ENCODE assay signal across 10 mouse cellular contexts in the genomic region with DNA sequence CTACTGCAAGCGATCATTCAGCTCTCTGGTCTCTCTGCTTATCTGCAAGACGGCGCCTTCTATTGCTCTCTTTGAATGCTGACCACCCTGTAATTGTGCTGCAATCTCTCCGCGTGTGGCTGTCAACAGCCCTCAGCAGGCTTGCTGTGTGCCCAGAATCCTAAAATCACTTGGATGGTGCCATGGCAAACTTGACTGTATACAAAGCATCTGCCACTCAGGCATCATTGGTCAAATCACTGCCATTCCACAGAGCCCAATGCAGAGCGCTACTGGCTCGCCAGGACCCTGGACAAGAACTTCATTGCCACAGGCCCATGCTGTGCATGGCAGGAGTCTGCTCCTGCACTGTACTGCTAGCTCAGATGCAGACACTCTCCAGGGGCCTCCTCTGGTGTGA.
DNase-seq lines count a peak whose midpoint lies in the region; ATAC-seq and TF ChIP-seq lines count a peak whose summit lies in the region.
"Had no signal": no experiment of that assay in that cellular context is flagged by ENCODE, and none has a peak within 500 bp of the region (broad histone marks: within the 10 kb centered on the region; RNA-seq: fewer than 3 reads in every experiment).

No protein-coding gene starts in this region.

- no peak overlapping the region for H3K27ac ChIP-seq in kidney, embryonic 16.5 days (ENCODE audit: low read length)
- H3K27ac ChIP-seq in embryonic facial prominence, embryonic 10.5 days (replicated peaks): no peak overlapping the region
- no peak overlapping the region for H3K27ac ChIP-seq in hindbrain, embryonic 14.5 days
- no peak overlapping the region for H3K27ac ChIP-seq in neural tube, embryonic 11.5 days (ENCODE audit: low read depth, low read length)
- H3K27ac ChIP-seq in gastrocnemius, adult 2 months: no peak overlapping the region

- intact Hi-C loops in gastrocnemius, adult 2 months (cut with DNase I): no loop called here

- H3K9me3 ChIP-seq in kidney, embryonic 16.5 days (ENCODE audit: low read length): no peaks in the 10 kb centered on the region
- no peaks in the 10 kb centered on the region for H3K9me3 ChIP-seq in embryonic facial prominence, embryonic 10.5 days
- no peaks in the 10 kb centered on the region for H3K9me3 ChIP-seq in hindbrain, embryonic 14.5 days (ENCODE audit: control insufficient read depth, low read length)
- no peaks in the 10 kb centered on the region for H3K9me3 ChIP-seq in neural tube, embryonic 11.5 days (ENCODE audit: control insufficient read depth, low read length)

- WGBS in kidney, embryonic 16.5 days: 35% methylated on average over 7 of the region's 7 CpGs
- 44% methylated on average over 7 of the region's 7 CpGs for WGBS in embryonic facial prominence, embryonic 10.5 days
- 17% methylated on average over 7 of the region's 7 CpGs for WGBS in hindbrain, embryonic 14.5 days
- 26% methylated on average over 7 of the region's 7 CpGs for WGBS in neural tube, embryonic 11.5 days

- ATAC-seq in kidney, embryonic 16.5 days (ENCODE audit: low FRiP score, low TSS enrichment): peak; percentile 65
- peak; percentile 83; the same call in 1 of the 2 replicates for ATAC-seq in hindbrain, embryonic 14.5 days (ENCODE audit: low FRiP score)
- no peak for ATAC-seq in neural tube, embryonic 11.5 days (ENCODE audit: insufficient read depth, low FRiP score, low TSS enrichment)
- ATAC-seq in megakaryocyte, adult 5-6 weeks (ENCODE audit: poor library complexity, severe bottlenecking): no peak
- ATAC-seq: CD4-positive, CD25-positive, alpha-beta regulatory T cell, adult 4 months had no signal

- no peaks in the 10 kb centered on the region for H3K4me1 ChIP-seq in kidney, embryonic 16.5 days (ENCODE audit: insufficient read depth, low read length)
- peaks cover 10% of the 10 kb centered on the region for H3K4me1 ChIP-seq in embryonic facial prominence, embryonic 10.5 days
- no peaks in the 10 kb centered on the region for H3K4me1 ChIP-seq in hindbrain, embryonic 14.5 days (replicated peaks; ENCODE audit: control insufficient read depth, insufficient read depth, low read length)
- H3K4me1 ChIP-seq in neural tube, embryonic 11.5 days (ENCODE audit: control insufficient read depth, insufficient read depth, low read length): no peaks in the 10 kb centered on the region

- no peak for DNase-seq in kidney, postnatal 25 days
- peak; percentile 44 for DNase-seq in embryonic facial prominence, embryonic 10.5 days (ENCODE audit: low spot score)
- peak; percentile 31 for DNase-seq in hindbrain, embryonic 14.5 days (ENCODE audit: low spot score)
- DNase-seq in neural tube, embryonic 11.5 days (ENCODE audit: low spot score): peak; percentile 31
- no peak for DNase-seq in spleen, postnatal 14 days (ENCODE audit: low spot score in 2 of 2)
- no peak for DNase-seq in gastrocnemius, adult 2 months
- DNase-seq: heart, adult 11 months had no signal

- no peak for TF ChIP-seq CTCF in gastrocnemius, adult 2 months (IDR thresholded peaks at IDR 0.05)

- H3K36me3 ChIP-seq in kidney, embryonic 16.5 days (ENCODE audit: insufficient read depth, low read length): no peaks in the 10 kb centered on the region
- H3K36me3 ChIP-seq in embryonic facial prominence, embryonic 10.5 days (replicated peaks): no peaks in the 10 kb centered on the region
- no peaks in the 10 kb centered on the region for H3K36me3 ChIP-seq in hindbrain, embryonic 14.5 days (replicated peaks; ENCODE audit: control insufficient read depth, insufficient read depth)
- no peaks in the 10 kb centered on the region for H3K36me3 ChIP-seq in neural tube, embryonic 11.5 days (ENCODE audit: control insufficient read depth, insufficient read depth, low read length)

- H3K9ac ChIP-seq in kidney, embryonic 16.5 days (replicated peaks; ENCODE audit: low read length): no peak overlapping the region
- H3K9ac ChIP-seq in hindbrain, embryonic 14.5 days: no peak overlapping the region
- H3K9ac ChIP-seq in neural tube, embryonic 11.5 days (ENCODE audit: low read length): no peak overlapping the region

- H3K27me3 ChIP-seq in kidney, embryonic 16.5 days (ENCODE audit: insufficient read depth, low read length): 0 out of 2 replicates have a peak, but pooled peaks cover 2% of the 10 kb centered on the region
- no peaks in the 10 kb centered on the region for H3K27me3 ChIP-seq in embryonic facial prominence, embryonic 10.5 days (replicated peaks; ENCODE audit: low read depth, poor library complexity, severe bottlenecking)
- H3K27me3 ChIP-seq in hindbrain, embryonic 14.5 days (ENCODE audit: control insufficient read depth, insufficient read depth, low read length): no peaks in the 10 kb centered on the region
- no peaks in the 10 kb centered on the region for H3K27me3 ChIP-seq in neural tube, embryonic 11.5 days (ENCODE audit: control insufficient read depth, insufficient read depth, low read length)

- no peak overlapping the region for H3K4me2 ChIP-seq in kidney, embryonic 16.5 days (replicated peaks; ENCODE audit: low read depth, low read length)
- no peak overlapping the region for H3K4me2 ChIP-seq in hindbrain, embryonic 14.5 days (replicated peaks)
- no peak overlapping the region for H3K4me2 ChIP-seq in neural tube, embryonic 11.5 days (ENCODE audit: low read depth)

- no peak overlapping the region for H3K4me3 ChIP-seq in kidney, embryonic 16.5 days (ENCODE audit: low read length)
- no peak overlapping the region for H3K4me3 ChIP-seq in embryonic facial prominence, embryonic 10.5 days
- H3K4me3 ChIP-seq in hindbrain, embryonic 14.5 days (replicated peaks; ENCODE audit: low read length): no peak overlapping the region
- H3K4me3 ChIP-seq in neural tube, embryonic 11.5 days (ENCODE audit: low read depth, low read length): no peak overlapping the region
- H3K4me3 ChIP-seq in gastrocnemius, adult 2 months: no peak overlapping the region

Comparison
In these comparisons a context has a peak if more than half of its experiments do, and no peak if none do; other contexts are left out.
1. ATAC-seq: peak in kidney, embryonic 16.5 days (single experiment) and hindbrain, embryonic 14.5 days (single experiment); none in neural tube, embryonic 11.5 days (single experiment) and megakaryocyte, adult 5-6 weeks (single experiment).
2. DNase-seq: peak in embryonic facial prominence, embryonic 10.5 days (single experiment), hindbrain, embryonic 14.5 days (single experiment) and neural tube, embryonic 11.5 days (single experiment); none in kidney, postnatal 25 days (0 of 2), spleen, postnatal 14 days (0 of 2) and gastrocnemius, adult 2 months (single experiment).